Mouse (Mus musculus): ENCODE data around the gene Ssr3.
A peak's percentile ranks its signal among the peaks of the same experiment; 100 is the strongest.

Ssr3 gene

GRCm38 (mm10) chr3:65373594-65374182 lies 18.7 kb downstream of the Ssr3 start:
- no peak for DNase-seq

DNA sequence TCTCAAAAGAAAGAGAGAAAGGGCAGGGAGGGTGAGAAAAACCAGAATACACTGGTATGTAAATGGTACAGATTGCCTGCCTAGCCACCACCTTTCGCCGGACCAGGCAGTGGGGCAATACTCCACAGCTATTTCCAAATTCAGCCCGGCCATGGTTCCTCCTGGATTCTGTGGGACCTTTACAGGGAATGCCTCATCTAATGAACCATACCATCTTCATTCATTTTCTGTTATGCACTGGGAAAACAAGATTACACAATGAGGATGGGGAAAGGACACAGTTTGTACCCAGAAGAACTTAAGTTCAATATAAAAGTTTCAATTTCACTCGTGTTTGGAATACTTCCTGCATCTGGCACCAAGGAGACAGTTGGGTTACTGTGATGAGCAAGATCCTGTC lies 19.9 kb downstream of the Ssr3 start:
- DNase-seq = no peak

GRCm38 (mm10) chr3:65367944-65368343 lies 24.5 kb downstream of the Ssr3 start:
- no peak for DNase-seq

DNA sequence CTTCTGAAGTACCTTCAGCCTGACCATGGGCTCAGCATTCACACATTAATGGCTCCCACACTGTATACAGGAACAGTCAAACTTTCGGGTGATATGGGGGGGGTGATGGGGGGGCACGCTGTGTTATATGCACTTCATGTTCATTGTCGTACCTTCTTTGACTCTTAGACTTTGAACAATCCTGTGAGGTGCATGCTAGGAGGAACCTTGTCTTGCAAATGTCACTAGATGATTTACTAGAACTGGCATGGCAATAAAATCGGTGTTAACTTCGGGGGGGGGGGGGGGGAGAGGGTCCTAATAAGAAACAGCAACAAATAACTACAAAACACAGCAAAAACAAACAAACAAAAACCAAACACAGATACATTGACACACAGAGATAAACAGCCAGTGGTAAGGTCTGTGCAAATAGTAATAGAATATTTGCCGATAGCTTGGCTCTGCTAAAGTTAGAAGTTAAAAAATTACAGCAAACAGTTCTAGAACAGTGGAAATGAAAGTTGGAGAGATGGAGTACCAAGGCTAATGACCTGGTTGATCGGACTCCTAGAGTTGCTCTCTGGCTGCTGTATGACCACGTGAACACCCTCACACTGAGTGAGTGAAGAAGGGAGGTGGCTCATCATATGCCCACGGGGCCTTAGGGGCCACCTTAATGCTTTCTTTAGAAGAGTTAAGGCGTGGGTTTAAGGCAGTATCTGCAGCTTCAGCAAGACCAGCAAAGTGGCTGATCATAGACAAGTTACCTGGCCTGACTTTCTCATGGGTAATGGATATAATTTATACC lies 26.3 kb downstream of the Ssr3 start:
- no peak for DNase-seq

- DNase-seq = no peak
Observed at GRCm38 (mm10) chr3:65365184-65365583, 27.2 kb downstream of the Ssr3 start.

DNA sequence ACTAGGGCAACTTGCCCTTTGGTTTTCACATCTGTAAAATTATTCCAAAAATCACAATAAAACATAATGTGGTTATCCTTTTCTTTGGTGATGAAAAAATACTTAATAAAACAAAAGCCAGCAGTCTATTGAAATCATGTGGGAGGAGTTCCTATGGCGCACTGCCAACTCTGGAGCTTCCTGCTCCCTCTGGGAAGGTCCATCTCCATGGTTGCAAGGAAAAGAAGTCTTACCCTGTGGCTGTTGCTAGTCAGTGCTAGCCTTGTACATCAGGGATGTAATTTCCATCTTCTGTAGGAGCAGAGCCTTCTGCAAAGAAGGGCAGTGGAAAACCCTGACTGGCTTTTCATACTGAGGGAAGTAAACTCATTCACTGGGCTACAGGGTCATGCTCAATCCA lies 29.0 kb downstream of the Ssr3 start:
- peak in 1 of 2 experiments; percentile 33 for DNase-seq

DNA sequence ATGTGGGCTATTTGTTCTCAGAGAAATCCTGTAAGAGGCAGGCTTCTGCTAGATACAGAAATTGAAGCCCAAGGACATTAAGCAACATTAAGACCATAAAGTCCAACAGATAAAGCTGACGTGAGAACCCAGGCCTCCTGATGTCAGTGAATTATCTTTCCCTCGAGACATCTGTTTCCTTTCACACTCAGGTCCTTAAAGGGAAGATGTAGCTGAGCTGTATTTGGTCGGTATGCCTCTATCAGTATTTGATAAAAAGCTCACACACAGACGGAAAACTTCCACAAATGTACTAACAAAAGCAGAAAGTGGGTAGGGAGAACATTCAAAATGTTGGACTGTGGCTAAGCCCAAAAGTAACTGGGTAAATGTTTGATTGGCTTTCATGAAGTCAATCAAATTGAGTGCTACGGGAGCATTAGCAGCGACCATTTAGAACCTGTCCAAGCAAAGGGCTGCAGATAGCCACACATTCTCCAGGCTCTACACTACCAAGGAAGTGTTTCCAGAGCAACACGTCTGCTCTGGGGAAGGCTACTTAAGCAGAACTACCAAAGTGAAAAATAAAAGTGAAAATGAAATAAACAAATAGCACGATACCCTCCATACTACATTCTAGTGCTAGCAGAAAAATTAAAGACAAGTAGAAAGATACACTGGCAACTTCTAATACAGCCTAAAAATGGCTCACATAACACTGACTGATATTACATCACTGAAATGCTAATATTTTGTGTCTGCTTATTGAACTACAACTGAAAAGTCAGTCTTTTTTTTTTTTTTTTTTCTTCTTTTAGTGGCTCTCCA lies 32.1 kb downstream of the Ssr3 start:
- DNase-seq = no peak

- no peak for DNase-seq
Observed at GRCm38 (mm10) chr3:65358841-65359240, 33.6 kb downstream of the Ssr3 start.

DNA sequence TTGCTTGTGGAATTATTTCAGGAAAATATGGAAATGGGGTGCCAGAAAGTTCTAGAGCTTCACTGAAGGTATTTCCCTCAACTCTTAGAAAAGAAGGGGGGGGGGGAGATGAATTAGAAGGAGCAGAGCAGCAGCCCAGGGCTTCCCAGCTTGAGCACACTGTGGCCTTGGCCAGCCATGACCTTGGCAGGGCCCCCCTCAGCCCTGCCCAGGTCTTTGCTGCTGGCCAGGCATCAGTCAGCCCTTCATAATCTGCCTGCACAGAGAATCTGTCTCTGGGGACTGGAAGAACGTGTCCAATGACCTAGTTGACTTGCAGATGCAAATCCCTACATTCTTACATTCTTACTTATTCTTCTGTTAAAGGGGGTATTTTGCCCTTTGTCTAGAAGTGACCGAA lies 34.1 kb downstream of the Ssr3 start:
- no peak for DNase-seq

- DNase-seq = no peak
Observed at GRCm38 (mm10) chr3:65355479-65355878, 36.9 kb downstream of the Ssr3 start.

DNA sequence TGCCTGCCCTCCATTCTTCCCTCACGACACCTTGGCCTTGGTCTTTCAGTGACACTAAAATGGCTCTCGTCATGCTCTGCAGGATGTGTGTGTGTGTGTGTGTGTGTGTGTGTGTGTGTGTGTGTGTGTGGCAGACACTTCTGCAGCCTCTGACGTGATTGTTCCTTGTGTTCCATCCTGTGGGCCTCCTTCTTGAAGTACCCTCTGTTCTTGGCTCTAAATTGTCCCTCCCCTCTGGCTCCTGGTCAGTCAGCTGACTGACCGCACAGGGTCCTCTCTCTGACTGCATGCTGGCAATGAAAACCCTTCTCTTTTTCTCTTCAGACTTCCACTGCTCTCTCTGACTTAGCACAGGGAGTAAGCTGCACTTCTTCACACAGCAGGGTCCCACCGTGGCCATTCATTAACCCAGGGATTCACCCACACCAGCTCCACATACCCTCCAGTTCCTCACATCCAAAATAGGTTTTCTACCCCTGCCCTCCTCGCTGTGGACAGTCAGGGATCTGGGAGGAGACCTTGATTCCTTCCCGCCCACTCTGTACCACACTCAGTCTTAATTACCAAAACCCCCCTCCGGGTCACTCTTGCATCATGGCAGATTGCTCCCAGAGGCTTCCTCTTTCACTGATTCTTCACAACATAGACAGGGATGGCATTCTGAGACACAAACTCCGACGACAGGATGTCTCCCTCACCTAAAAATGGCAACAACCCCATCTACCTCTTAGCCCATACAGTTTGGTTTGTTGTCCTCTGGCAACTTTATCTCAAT lies 39.0 kb downstream of the Ssr3 start:
- DNase-seq = no peak

- DNase-seq = peak; percentile 52 to 66
Observed at GRCm38 (mm10) chr3:65352278-65353127, 39.9 kb downstream of the Ssr3 start.

- DNase-seq = no peak
Observed at GRCm38 (mm10) chr3:65346176-65346575, 46.2 kb downstream of the Ssr3 start.

DNA sequence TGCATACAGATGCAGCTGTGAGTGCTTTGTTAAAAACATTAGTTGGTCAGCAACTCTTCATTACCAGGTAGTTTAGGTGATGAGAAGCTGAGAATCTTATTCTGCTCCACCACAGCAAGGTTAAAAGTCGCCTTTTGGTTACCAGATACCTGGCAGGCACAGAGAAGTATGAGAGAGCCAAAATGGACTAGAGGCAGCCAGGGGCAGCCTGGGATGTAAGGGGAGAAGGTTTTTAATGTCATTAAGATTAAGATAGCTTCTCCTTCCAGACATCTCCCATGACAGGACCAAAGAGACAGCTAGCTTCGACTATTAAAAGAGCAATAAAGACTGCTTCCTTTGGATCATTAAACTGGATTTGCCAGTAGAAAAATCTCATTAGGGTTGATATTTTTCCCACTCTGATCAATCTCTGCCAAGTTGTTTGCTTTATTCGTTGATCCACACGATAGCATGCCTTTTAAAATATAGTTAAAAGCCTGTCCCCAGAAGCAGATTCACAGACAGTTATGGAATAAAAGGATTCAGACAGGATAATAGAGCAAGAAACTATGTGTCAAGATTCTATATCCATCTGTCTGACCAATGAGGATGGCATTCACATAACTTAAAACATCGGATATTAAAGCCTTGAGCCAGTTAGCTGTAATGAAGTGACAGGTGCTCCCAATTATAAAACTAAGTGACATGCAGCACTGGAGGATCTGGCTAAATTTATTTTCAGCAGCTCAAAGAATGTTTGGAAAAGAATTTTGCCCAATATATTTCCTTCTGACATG lies 52.1 kb downstream of the Ssr3 start:
- no peak for DNase-seq

DNA sequence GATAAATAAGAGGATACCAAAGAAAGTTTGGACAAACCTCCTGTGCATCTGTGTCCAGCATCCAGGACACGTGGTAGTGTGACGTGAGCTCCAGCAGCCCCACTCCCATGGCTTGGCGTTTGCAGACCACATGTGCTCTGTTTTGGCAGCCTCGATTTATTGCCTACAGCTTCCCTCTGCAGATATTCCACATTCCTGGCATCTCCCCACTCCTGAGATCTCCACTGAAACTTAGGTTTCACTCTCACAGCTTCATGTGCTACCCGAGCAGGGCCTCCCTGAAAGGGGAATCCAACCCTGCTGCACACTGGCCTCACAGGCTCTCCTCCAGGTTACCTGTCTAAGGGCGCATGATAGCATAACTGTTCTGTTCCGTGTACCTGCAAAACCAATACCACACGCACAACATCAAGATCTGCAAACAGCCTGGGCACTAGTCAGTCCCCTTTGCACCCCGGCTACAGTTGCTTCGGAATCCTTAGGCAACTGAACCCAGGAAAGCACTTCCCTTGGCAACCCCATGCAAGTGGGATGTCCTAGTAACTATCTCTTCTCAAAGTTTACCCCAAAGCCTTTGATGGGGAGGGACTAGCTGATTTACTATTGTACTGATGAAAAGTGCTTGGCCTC lies 54.5 kb downstream of the Ssr3 start:
- no peak for DNase-seq

All from cerebellum, postnatal 14 days (tissue).